Mouse (Mus musculus) layer of hippocampus, adult 11-12 months (tissue): ENCODE results near the gene Nans.

Experiments used
- DNase-seq: peaks from one replicate; pipeline ENCODE4 v3.0.0; 2022; ENCODE audit warnings: low spot score

The Nans gene

GRCm38 (mm10) chr4:46489028-46489925, at the start of gene Nans:
Gene Nans, plus strand, starts transcription at chr4:46489248.
- DNase-seq, result peak; percentile 93

DNA sequence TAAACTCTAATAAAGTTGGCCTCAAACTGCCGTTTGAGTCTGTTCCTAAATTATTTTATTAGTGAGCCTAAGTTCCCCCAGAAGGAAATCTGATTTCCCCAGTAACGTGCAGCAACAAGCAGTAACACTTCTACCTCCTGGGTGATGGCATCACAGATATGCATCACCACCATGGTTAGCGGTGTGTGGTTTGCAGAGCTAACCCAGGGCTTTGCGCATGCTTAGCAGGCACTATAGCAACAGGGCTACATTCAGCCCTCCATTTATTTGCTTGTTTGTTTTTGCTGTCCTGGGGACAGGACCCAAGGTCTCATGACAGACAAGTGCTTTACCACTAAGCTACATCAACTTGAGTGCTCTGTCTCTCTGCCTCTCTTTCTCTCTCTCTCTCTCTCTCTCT, 46.5 kb upstream of the Nans start:
- DNase-seq, result no peak

DNA sequence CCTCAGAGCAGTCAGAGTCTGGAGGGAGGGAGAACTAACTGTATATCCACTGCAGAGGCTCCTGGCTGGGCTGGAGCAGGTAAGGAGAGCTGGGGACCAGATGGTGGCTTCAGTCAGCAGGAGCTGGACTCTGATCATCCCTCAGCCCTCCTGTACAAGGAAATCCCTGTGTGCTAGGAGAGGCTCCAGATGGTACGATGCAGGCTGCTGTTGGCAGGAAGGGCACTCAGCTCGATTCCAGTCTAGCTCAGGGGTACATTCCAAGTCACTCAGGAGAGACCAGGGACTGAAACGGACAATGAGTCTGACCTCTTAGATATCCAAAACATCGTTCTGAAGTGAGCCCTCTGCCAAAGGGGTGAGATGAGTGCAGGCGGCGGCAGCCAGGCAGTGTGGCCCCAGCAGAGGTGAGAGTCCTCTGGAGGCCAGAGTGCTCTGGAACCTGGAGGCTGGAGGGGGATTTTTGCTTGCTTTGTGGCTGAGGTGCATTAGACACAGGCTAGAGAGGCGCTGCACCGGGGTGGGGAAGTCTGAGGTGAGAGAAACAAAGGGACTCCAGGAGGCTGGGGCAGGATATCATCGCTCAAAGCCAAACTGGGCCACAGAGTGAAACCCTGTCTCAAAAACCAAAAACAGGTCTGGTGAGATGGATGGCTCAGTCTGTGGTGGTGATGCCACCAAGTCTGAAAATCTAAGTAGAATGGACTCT, 43.7 kb upstream of the Nans start:
- no peak for DNase-seq

DNA sequence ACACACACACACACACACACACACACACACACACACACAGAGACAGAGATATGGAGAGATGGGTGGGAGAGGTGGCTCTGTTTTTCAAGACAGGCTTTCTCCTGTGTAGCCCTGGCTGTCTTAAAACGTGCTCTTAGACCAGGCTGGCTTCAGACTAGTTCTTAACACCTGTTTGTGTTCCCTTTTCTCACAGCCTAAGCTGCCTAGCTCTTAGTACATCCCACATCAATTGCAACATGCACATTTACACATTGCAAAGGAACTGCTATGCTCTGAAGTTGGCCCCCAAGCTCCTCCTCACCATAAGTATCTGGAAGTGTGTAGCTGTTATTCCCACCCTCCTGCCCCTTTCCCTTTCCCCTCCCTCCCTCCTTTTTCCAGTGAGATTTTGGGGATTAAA, 41.6 kb upstream of the Nans start:
- no peak for DNase-seq

- no peak for DNase-seq
Observed at GRCm38 (mm10) chr4:46448886-46449285, 40.2 kb upstream of the Nans start.

DNA sequence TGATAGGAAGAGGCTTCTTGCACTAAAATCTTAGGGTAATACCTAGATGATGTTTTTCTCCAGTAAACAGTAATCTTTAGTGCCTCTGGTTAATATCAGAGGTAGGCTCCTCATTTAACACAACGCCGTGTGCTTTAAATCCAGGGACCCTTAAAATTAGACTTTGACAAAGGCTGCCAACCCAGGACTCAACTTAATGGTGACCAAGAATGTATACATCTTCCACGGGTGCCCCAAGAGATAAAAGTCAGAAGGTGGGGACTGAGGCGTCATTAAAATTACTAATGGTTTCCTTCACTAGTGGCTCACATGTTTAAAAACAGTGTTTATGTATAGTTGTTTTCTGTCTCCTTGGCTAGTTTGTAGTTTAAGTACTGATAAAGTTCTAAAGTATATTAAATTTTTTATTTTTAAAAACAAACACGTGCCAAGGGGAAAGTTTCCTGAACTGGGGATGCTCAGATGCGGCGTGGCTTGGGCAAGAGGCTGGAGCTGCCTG, 39.0 kb upstream of the Nans start:
- DNase-seq, result no peak

GRCm38 (mm10) chr4:46450519-46451131, 38.4 kb upstream of the Nans start, which contains the start of gene Anp32b:
Gene Anp32b, plus strand, starts transcription at chr4:46450902.
- peak; percentile 91 for DNase-seq

GRCm38 (mm10) chr4:46451240-46451757, 37.7 kb upstream of the Nans start:
- peak; percentile 67 for DNase-seq

DNA sequence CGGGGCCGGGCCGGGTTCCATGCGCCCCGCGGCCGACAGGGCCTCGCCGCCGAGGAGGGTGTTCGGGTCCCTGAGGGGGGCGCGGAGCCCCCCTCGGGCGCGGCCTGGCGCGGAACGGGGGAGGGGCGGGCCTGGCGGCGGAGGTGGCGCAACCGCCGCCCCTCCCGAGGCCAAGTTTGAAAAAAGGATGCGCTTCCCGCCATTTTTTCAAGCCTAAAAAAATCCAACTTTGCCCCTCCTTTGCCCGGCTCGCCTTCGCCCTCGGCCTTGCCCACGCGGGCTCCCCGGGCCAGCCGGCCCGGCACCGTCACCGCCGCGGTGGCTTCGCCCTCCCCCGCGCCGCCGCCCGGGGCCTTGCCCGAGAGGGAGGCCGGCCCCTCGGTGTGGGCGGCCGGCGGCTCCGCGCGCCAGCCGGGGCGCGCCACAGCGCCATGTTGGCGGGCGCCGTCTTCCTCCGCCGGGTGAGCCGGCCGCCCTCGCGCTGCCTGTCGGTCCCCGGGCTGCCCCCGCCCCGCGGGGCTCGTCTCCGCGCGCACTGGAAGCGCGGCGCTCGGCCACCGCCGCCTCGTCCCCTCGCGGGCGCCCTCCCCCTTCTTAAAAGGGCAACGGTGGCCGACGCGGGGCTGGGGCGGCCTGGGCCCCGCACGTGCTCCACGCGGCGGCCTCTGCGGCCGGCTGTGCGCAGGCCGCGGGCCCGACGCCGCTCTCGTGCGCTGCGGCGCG, 37.1 kb upstream of the Nans start:
- peak; percentile 64 for DNase-seq

DNA sequence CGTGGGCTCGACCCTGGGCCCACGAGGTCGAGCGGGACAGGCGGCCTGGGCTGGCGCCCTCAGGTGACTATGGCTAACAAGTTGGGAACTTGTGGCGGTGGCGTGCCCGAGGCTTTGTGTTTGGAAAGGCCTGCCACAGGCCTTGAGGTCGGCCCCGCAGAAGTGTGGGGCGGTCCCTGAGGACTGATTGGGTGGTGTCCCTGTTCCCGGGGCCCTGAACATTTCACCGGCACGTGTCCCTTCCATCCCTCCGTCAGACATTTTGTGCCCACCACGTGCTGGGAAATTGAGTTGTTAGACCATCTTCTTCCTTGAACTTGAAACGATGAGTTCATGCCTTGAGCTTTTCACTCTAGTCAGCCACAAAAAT, 36.6 kb upstream of the Nans start:
- peak; percentile 44 for DNase-seq

DNA sequence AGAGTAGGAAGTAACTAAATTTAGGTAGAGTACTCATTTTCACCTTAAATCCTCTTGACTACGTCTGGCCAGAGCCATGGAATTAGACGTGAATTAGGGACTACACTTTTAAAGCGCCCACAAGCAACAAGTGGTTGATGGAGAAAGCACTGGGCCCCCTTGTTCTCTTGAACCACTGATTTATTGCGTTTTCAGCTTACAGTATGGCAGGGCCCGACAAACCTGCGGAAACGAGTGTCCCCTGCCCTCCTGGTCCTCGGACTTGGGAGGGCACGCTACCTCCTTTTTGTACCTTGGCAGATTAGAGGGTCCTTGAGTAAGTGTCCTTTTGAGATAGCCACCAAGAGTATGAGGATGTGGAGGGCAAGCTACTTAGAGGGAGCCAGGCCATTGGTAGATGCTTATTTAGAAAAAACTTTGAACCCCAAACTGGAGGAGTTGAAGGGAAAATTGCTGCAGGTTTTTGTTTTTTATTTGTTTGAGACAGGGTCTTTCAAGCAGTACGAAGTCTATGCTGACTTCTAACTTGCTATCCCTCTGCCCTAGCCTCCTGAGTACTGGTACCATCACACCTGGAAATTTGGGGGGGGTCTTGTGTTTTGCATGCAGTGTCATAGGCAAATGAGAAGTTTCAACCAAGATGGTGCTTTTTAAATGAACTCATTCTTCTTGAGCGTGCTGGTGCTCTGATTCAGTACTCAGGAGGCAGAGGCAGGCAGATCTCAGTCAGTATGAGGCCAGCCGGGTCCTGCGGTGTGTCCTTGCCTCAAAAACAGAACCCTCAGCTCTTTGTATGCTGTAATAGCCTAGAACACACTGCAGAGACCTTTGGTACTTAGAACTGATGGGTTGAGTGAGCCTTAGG, 36.0 kb upstream of the Nans start:
- DNase-seq, result no peak

DNA sequence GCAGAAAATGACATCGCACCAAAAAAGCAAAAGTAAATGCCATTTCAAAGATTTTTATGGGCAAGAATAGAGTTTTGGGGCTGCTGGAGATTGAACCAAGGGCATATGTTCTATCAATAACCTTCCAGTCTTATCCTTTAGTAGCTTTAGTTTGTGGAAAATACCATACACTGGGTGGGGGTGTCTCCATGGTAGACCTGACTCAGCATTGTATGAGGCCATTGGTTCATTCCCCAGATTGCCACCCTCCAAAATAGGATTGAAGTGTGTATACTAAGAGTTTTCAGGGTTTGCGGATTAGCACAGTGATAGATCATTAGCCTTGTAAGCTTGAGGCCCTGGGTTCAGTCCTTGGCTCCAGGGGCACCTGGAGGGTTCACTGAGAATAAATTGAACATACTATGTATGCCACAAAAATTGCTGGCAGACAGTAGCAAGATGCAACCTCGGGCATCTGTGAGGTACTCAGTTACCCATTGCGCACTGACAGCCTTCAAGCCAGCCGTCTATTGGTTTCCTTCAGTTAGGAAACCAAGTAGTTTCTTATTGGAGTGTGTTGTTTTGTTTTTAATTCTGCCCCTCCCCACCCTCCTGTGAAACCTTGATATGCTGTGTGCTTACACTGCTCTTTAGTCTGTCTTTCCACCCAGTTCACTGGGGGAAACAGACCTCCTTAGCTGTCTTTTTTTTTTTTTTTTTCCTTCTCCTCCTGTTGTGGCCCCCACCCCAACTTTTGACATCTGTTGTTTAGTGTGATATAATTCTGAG, 34.8 kb upstream of the Nans start:
- DNase-seq, result no peak

GRCm38 (mm10) chr4:46456762-46457161, 32.3 kb upstream of the Nans start:
- DNase-seq, result no peak

DNA sequence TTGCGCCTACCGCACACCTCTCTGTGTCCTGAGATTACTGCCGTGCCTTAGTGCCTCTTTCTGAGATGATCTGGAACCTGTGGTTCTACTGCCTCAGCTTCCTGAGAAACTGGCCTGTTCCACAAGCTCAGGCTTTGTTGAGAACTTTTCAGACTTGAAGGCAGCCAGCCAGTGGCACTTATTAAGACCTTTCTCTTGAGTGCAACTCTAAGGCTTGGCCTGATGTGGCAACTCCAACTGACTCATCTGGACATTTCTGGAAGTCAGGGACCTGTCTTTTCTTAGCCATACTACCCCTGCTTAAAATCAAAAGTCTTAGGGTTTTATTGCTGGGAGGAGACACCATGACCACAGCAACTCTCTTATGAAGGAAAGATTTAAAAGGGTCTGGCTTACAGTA, 31.9 kb upstream of the Nans start:
- no peak for DNase-seq

- no peak for DNase-seq
Observed at GRCm38 (mm10) chr4:46458411-46458810, 30.6 kb upstream of the Nans start.

DNA sequence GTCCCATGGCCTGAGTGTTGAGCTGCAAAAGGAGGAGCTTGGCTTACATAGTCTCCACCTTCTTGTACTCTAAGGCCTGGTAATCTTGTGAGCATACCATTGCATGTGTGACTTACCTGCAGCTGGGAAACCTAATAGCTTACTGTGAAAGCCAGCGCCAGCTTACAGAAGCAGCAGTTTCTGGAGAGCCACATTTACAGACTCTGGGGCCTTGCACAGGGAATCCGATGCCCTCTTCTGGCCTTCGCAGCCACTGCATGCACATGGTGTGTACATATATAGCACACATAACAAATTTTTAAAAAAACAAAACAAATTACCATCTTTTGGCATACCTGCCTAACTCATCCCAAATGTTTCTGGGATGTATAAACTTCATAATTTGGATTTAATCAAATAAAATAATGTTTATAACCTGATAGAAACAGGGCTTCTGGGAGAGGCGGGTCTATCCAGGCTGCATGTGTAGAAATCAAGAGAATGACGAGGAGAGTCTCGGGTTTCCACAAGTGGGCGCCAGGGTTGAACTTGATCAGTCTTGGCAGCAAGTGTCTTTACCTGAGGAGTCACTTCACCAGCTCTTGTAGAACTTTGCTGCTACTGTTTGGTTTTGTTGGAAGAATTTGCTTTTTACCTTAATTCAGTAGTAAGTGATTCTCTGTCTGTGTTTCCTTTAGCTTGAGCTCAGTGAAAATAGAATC, 25.8 kb upstream of the Nans start:
- DNase-seq, result no peak

- no peak for DNase-seq
Observed at GRCm38 (mm10) chr4:46465740-46466139, 23.3 kb upstream of the Nans start.

DNA sequence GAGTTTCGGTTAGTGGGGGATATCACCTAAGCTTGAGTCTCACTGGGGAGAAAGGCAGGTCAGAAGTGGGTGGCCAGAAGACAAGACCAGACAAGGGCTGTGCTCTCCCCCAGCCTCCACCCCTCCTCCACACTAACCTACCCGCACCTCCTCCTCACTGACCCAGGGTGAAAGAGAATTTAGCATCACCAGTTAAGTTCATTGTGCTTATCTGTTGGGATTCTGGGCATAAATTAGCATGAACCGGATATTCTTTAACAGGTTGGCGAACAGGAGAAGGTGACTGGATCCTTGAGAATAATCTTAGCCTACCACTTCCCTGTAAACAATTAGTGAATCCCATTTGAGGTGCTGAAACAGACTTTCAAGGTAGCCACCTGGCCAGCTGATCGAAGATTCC, 13.9 kb upstream of the Nans start:
- no peak for DNase-seq

GRCm38 (mm10) chr4:46479081-46479480, 10.0 kb upstream of the Nans start:
- no peak for DNase-seq
